Mouse (Mus musculus) bone marrow, adult 2 months (tissue): Measurements from ENCODE around the gene Sar1a.

Source experiments
- CTCF ChIP-seq: fragments of 200-500 bp; IDR thresholded peaks from 2 replicates; pipeline ENCODE4 v1.5.1; 2011; ENCODE audit warnings: low read length, control low read depth; ENCODE audit not compliant: control insufficient read depth, insufficient read depth
- POLR2A ChIP-seq: fragments of 200-500 bp; IDR thresholded peaks from 2 replicates; pipeline ENCODE4 v1.6.1; 2011; ENCODE audit warnings: low read depth, mild to moderate bottlenecking, control low read depth, low read length, borderline replicate concordance; ENCODE audit not compliant: control insufficient read depth

DNA sequence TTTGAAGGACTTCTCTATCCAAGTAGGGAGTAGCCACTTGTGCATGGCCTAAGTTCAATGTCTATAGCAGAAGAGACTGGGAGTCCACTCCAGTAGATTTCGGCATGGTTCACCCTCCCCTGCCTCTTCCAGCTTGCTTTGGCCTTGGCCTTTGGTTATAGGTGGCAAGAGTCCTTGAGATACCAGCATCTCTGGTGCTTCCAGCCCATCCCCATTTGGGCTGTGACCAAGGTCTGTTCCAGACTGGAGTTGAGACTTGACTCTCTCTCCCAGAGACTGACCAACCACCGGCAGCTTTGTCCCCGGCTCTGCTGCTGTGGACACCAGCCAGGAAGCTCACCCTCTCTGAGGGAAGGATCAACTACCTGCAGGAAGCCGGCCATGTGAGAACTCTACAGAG, 58.0 kb downstream of the Sar1a start:
- TF ChIP-seq CTCF (no peak), POLR2A (no peak)
